Mouse (Mus musculus) ES-E14 (cell line): ENCODE data around the gene Sgip1. TPM values are rescaled to one million over a fixed set of nuclear protein-coding genes. Genes with fewer than 3 reads are reported as not detected.

ENCODE experiments used
- DNase-seq: peaks from one replicate; pipeline ENCODE4 v3.0.0-alpha.2; 2013; ENCODE audit warnings: low read depth, low spot score
- H3K27ac ChIP-seq: 2 replicates; pipeline ENCODE4 v1.5.1; 2012; ENCODE audit warnings: low read depth, mild to moderate bottlenecking, low read length, moderate library complexity, mixed read lengths; ENCODE audit not compliant: poor library complexity, insufficient read depth, severe bottlenecking
- H3K36me3 ChIP-seq: 2 replicates; pipeline ENCODE4 v1.6.1; 2012; ENCODE audit warnings: mild to moderate bottlenecking, low read length, moderate library complexity, mixed read lengths; ENCODE audit not compliant: control insufficient read depth, poor library complexity, insufficient read depth, severe bottlenecking
- H3K4me1 ChIP-seq, 2 experiments: fragments of 150-350 bp in 1 of 2; sonication (generic) in 1 of 2; 2 replicates each; pipeline ENCODE4 v1.6.1; 2012; ENCODE audit warnings: low read length in 2 of 2, mild to moderate bottlenecking in 1 of 2, mixed read lengths in 1 of 2; ENCODE audit not compliant: control insufficient read depth in 2 of 2, insufficient read depth in 2 of 2, poor library complexity in 1 of 2
- H3K4me3 ChIP-seq, 2 experiments: fragments of 150-350 bp in 1 of 2; sonication (generic) in 1 of 2; 2 replicates each; pipeline ENCODE4 v1.5.1; 2012; ENCODE audit warnings: low read length in 2 of 2, low read depth in 1 of 2, mild to moderate bottlenecking in 1 of 2, mixed read lengths in 1 of 2; ENCODE audit not compliant: insufficient read depth in 1 of 2, poor library complexity in 1 of 2, severe bottlenecking in 1 of 2
- H3K9ac ChIP-seq: 2 replicates; pipeline ENCODE4 v1.6.1; 2012; ENCODE audit warnings: low read depth, mild to moderate bottlenecking, low read length, mixed read lengths; ENCODE audit not compliant: poor library complexity, insufficient read depth, severe bottlenecking
- H3K9me3 ChIP-seq: fragments of 150-350 bp; sonication (generic); 2 replicates; pipeline ENCODE4 v1.6.1; 2012; ENCODE audit warnings: low read depth, mild to moderate bottlenecking, low read length; ENCODE audit not compliant: control insufficient read depth, insufficient read depth
- CHD2 ChIP-seq: IDR thresholded peaks from 2 replicates; pipeline ENCODE4 v1.6.1; 2014; ENCODE audit warnings: mild to moderate bottlenecking, low read depth, low read length, inconsistent platforms
- HCFC1 ChIP-seq: IDR thresholded peaks from 2 replicates; pipeline ENCODE4 v1.6.1; 2012; ENCODE audit warnings: low read length, inconsistent platforms, borderline replicate concordance; ENCODE audit not compliant: insufficient read depth
- MAFK ChIP-seq: IDR thresholded peaks from 2 replicates; pipeline ENCODE4 v1.6.1; 2014; ENCODE audit warnings: mild to moderate bottlenecking, low read depth, low read length, inconsistent platforms; ENCODE audit not compliant: insufficient read depth
- ZC3H11A ChIP-seq: IDR thresholded peaks from 2 replicates; pipeline ENCODE4 v1.6.1; 2012; ENCODE audit warnings: low read depth, mild to moderate bottlenecking, inconsistent platforms, low read length, borderline replicate concordance
- ZNF384 ChIP-seq: IDR thresholded peaks from 2 replicates; pipeline ENCODE4 v1.6.1; 2012; ENCODE audit warnings: low read depth, low read length, inconsistent platforms
- in situ Hi-C, 2 experiments: fragments of 600-800 bp; cut with MboI; formaldehyde crosslinking; loops; one replicate each; pipeline ENCODE4 v1.15.1; 2025; ENCODE audit warnings: low sequenced_read_pairs in 2 of 2, inconsistent platforms in 1 of 2; ENCODE audit not compliant: unreplicated experiment in 2 of 2
- total RNA-seq: library from RNA; depleted of rRNA; stranded (reverse); fragments of 300-350 nt; gene quantifications from 2 replicates; pipeline ENCODE4 v1.2.3, GENCODE M21; 2012

Gene Sgip1
- total RNA-seq, 1 experiment: 0.62 TPM

DNA sequence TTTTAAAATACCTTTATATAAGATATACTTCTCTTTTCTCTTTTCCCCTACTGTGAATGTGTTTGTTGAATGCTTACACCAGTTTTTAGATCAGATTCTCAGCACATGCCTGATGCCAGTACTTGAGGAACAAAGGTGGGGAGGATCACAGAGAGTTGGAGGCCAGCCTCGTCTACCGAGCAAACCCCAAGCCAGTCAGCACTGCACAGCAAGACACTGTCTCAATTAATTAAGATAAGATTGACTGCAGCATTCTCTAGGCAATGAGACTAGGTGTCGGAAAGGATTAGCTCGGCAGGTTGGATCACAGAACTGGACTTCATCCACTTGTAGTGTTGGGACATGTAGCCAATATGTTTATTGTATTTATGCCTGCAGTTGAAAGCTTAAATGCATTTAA, 246.2 kb downstream of the Sgip1 start:
- Histone ChIP-seq H3K27ac (no peak overlapping the region), H3K36me3 (no peaks in the 10 kb centered on the region), H3K9ac (no peak overlapping the region), H3K4me3 (no peak overlapping the region), H3K4me1 (peaks cover 0 to 3% of the 10 kb centered on the region in 2 experiments; a peak in 1 of 4 replicates), H3K9me3 (no peaks in the 10 kb centered on the region)
- DNase-seq: no peak
- in situ Hi-C loops: no loop called here
- TF ChIP-seq ZC3H11A: no peak
- no peak for TF ChIP-seq MAFK
- TF ChIP-seq HCFC1: no peak
- TF ChIP-seq CHD2: no peak
- TF ChIP-seq ZNF384: no peak

DNA sequence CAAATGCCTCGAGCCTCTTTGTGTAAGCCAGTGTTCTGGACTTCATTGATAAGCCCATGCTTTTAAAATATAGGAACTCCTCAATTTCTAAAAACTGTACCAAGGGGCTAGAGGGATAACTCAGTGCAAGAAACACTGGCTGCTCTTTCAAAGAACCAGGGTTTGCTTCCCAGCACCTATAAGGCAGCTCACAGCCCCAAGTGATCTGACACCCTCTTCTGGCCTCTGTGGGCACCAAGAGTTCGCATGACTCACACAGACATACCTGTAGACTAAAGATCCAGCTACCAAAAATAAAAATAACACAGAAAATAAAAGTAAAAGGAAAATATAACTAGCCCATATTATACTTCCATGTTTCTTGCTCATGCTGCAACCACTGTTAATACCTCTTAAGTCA, 246.7 kb downstream of the Sgip1 start:
- Histone ChIP-seq H3K36me3 (no peaks in the 10 kb centered on the region), H3K4me1 (no peaks in the 10 kb centered on the region), H3K27ac (no peak overlapping the region), H3K4me3 (no peak overlapping the region), H3K9me3 (no peaks in the 10 kb centered on the region), H3K9ac (no peak overlapping the region)
- TF ChIP-seq HCFC1 (no peak), ZNF384 (no peak), CHD2 (no peak), MAFK (no peak), ZC3H11A (no peak)
- in situ Hi-C loops: no loop called here
- no peak for DNase-seq

DNA sequence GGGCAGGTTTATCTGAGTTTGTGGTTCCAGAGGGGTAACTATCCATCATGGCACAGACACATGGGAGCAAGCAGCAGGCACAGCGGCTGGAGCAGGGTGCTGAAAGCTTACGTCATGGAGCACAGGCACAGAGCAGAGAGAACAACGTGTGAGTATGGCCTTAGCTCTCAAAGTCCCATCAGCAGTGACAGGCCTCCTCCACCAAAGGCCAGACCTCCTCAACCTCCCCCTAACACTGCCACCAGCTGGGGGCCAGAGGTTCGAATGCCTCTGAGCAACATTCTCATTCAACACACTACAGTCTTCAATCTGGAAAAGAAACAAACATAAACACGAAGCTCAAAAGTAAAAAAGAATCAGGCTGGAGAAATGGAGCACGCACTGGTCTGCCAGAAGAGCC, 247.4 kb downstream of the Sgip1 start:
- no peaks in the 10 kb centered on the region for H3K36me3 ChIP-seq
- H3K9me3 ChIP-seq: no peaks in the 10 kb centered on the region
- no peak for TF ChIP-seq HCFC1
- no peak for TF ChIP-seq CHD2
- TF ChIP-seq ZNF384: no peak
- TF ChIP-seq ZC3H11A: no peak
- TF ChIP-seq MAFK: no peak
- H3K4me3 ChIP-seq: no peak overlapping the region
- no peak overlapping the region for H3K27ac ChIP-seq
- H3K4me1 ChIP-seq: no peaks in the 10 kb centered on the region
- in situ Hi-C loops: no loop called here
- H3K9ac ChIP-seq: no peak overlapping the region
- DNase-seq: no peak

DNA sequence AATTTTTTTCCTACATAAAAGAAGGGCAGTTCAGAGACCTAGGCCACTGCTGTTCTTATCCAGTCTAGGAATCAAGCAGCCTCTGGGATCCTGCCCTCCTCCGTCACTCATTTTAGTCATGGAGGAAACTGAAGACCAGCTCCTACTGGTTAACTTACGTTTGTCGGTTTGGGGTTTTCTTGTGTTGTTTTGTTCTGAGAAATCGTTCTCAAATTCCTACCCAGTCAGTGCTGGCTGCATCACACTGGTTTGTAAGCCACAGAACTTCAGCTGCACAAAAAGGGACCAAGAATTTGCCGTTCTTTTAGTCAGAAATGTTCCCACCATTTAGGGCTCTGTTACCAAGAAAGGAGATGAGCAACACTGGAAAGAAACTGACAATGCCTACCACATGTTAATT, 248.3 kb downstream of the Sgip1 start:
- TF ChIP-seq ZC3H11A (no peak), MAFK (no peak), HCFC1 (no peak), ZNF384 (no peak), CHD2 (no peak)
- no peak overlapping the region for H3K27ac ChIP-seq
- H3K9me3 ChIP-seq: no peaks in the 10 kb centered on the region
- no peaks in the 10 kb centered on the region for H3K4me1 ChIP-seq
- in situ Hi-C loops: no loop called here
- H3K36me3 ChIP-seq: no peaks in the 10 kb centered on the region
- no peak overlapping the region for H3K9ac ChIP-seq
- no peak overlapping the region for H3K4me3 ChIP-seq
- DNase-seq: no peak

DNA sequence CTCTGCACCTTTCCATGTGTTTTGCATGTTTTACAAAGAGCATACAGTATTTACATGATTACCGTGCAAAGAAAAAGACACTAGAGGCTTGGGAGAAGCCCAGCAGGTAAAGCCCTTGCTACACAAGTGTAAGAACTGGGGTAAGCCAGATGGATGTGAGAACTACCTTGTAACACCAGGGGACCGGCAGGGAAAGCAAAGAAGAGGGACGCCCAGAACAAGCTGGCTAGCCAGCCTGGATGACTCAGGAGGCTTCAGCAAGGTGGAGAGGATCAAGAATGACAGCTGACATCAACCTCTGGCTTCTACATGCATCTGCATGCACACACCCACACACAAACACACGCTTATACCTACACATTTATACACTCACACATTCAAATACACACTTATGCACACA, 248.9 kb downstream of the Sgip1 start:
- Histone ChIP-seq H3K9me3 (no peaks in the 10 kb centered on the region), H3K27ac (no peak overlapping the region), H3K9ac (no peak overlapping the region), H3K4me3 (no peak overlapping the region), H3K36me3 (no peaks in the 10 kb centered on the region), H3K4me1 (no peaks in the 10 kb centered on the region)
- no peak for TF ChIP-seq CHD2
- no peak for TF ChIP-seq ZNF384
- no peak for TF ChIP-seq ZC3H11A
- no peak for TF ChIP-seq MAFK
- no peak for TF ChIP-seq HCFC1
- DNase-seq: no peak
- in situ Hi-C loops: no loop called here
